Mouse (Mus musculus) right cerebral cortex, postnatal 14 days (tissue): ENCODE measurements at regions not wholly inside any gene's neighbourhood (a gene's known extent, or its start where the extent isn't known, plus 50 kb on each side); places are given as distances from the start of the nearest gene placed in this dataset.

Experiments used
- DNase-seq: peaks from one replicate; pipeline ENCODE4 v3.0.0; 2022

GRCm38 (mm10) chr8:41824928-41825327, 408.1 kb upstream of the Frg1 start:
- DNase-seq = peak; percentile 64

DNA sequence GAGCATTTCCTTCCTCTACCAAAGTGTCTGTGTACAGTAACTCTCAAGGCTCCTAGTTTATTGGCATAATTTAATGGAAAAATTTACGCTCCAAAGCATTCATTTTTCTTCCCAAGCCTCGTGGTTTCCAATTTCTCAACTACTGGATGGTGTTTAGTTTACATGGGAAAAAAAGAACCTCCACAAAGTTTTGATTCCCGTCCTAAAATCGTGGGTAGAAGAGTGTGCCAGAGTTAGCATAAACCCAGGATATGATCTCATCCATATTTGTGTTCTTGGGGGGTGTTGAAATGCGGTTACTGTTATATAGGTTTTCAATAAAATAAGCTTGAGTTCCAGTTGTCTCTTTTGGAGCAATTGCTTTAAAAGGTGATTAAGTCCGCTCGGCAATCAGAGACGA, 406.2 kb upstream of the Frg1 start:
- no peak for DNase-seq

DNA sequence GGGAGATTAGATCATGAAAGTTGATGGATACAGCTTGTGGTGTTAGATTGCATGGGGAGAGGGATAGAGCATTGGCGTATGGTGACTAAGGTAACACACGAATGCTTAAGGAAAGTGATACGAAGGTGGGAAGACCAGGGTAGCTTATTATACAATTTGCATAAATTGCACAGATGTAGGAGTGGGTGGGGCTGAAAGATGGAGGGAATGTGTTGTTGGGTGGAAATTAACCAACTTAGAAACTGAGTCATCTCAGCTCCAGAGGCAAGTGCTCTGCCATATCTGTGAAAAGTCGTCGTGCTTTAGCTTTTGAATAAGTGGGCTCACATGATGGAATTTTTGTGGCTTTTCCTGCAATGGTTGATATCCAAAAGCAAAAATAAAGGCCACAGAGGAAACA, 404.8 kb upstream of the Frg1 start:
- no peak for DNase-seq

GRCm38 (mm10) chr8:41820605-41821395, 403.9 kb upstream of the Frg1 start:
- no peak for DNase-seq

- DNase-seq = no peak
These were observed 401.7 kb upstream of the Frg1 start for GRCm38 (mm10) chr8:41818577-41818976.

DNA sequence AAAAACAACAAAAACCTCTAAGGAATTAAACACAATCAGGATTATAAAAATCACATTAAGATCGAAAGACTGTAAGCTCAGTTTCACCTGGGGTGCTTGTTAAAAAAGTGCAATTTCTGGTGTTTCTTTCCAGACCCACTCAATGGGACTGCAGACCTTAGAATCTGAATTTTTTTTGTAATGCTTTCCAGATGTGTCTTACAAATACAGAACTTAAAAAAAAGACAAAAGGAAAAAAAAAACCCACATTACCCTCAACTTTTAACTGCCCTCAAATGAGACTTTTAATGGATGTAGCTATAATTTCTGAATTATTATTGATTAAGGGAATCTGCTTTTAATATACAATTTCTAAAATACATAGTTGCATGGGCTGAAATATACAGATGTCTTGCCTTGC, 401.2 kb upstream of the Frg1 start:
- DNase-seq = no peak

DNA sequence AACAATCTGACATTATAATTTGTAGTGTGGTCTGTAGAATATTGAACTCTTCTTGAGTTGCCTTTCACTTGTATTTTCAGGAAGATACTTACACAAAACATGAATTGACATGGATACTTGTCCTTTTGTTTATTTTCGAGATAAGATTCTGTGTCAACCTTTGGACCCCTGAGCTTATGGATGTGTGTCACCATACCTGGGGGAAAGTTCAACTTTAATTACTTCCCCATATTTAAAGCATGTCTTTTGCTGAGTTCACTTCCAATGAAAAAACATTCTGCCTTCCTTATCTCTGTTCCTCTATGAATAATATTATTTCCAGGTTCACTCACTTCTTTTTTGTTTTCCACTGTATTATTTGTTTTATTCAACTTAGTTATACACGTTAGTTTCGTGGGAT, 398.4 kb upstream of the Frg1 start:
- DNase-seq = no peak

- DNase-seq = no peak
These were observed 378.8 kb upstream of the Frg1 start for GRCm38 (mm10) chr8:41795625-41796024.

- no peak for DNase-seq
These were observed 370.3 kb upstream of the Frg1 start for GRCm38 (mm10) chr8:41786952-41787861.

DNA sequence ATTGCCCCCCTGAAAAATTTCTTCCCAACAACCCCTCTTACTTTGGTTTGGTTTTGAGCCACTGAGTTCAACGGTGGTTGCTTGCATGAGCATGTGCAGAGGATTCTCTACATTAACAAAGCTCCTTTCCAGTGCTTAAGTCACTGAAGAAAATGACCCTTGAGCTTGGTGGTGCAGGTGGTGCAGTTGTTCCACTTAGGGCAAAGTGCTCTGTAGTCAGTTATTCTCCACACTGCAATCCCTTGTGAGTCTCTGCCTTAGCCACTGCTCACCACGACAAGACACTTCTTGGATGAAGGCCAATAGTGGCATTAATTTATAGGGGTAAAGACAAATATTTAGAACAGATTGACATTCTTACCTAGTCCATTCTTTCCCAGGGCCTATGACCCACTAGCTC, 369.1 kb upstream of the Frg1 start:
- DNase-seq = no peak

GRCm38 (mm10) chr8:41782837-41783236, 366.0 kb upstream of the Frg1 start:
- no peak for DNase-seq

GRCm38 (mm10) chr8:41779459-41779858, 362.6 kb upstream of the Frg1 start:
- DNase-seq = no peak

- no peak for DNase-seq
These were observed 354.9 kb upstream of the Frg1 start for GRCm38 (mm10) chr8:41771729-41772128.

DNA sequence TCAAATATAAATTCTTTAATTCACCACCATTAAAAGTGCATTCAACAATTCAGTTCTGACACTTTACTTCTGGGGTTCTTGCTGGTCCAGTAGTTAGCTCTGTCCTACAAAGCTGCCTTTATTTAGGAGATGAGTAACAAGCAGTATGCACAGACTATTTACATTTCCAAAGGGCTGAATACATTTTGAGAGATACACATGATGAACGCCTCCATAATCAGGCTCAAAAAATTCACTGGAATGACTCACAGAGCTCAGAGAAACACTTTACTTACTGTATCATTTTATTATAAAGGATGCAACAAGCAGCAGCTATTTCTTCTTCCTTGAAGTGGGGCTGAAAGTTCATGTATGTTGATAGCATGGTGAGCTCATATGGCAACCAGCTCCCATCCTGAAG, 336.6 kb upstream of the Frg1 start:
- DNase-seq = no peak

DNA sequence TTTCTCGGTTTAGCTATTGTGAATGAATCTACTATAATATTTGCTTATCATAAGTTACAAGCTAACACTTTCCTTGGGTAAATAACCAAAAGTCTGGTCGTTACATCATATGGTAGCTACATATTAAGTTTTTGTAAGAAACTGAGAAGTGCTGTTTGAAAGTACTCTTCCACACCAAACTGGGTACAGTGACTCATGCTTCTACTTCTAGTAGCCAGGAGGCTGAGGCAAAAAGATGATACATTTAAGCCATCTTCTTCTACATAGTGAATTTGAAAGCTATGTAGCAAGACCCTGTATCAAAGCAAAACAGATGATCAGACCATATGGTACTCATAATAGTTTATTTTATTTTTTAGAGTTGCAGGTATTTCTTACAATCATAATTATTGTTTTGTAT, 335.8 kb upstream of the Frg1 start:
- DNase-seq = no peak

DNA sequence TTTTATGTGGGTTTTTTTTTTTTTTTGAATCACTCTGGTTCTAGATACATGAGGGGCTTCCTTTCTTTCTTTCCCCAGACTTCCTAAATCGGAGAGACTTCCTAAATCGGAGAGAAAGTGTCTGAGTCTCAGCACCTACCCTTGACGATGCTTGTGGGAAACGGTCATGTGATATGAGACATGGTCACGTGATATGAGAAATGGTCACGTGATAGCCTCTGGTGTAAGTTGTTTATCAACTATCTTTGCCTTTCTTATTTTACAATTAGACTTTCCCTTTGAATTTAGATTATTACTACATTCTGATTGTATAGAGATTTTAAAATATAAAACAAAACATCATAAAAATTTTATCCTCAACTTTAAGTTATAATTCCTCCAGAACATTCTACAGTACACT, 330.1 kb upstream of the Frg1 start:
- DNase-seq = no peak

DNA sequence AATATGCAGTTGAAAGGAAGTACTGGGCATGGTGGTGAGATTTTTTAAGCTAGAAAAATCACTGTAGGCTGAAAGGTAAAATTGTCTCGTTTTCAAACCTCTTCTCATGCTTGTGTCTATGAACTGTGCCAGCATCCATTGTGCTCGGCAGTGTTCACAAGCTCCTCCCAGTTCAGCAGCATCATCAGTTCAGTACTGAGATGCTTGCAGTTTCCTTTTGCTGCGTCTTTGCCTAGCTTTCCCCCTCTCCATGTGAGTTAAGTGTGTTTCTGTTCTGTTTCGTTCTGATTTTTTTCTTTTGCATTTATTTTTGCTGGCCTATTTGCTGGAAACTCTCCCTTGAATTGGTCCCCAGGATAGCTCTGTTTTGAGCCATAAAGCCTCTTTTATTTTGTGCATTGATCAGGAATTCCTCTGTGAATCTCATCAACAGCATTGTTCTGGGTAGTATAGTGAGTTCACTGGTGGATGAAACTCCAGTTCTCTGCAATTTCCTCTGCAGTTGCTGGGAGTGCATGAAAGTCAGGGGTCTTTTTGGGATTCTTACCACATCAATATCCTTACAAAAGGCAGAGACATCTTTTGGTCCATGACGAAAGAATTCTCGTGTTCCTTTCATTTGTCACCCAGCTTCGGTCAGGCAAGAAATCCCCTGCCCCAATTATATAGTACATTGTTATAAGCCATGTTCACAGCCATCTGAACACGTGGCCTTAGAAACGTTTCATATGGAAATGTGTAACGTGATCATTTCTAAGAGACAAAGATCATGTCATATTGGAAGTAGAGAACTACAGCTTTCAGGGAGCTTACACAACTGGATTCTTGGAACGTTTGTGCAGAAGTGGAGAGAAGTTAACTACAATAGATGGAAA, 326.2 kb upstream of the Frg1 start:
- DNase-seq = no peak

- DNase-seq = no peak
These were observed 300.1 kb upstream of the Frg1 start for GRCm38 (mm10) chr8:41717002-41717401.

DNA sequence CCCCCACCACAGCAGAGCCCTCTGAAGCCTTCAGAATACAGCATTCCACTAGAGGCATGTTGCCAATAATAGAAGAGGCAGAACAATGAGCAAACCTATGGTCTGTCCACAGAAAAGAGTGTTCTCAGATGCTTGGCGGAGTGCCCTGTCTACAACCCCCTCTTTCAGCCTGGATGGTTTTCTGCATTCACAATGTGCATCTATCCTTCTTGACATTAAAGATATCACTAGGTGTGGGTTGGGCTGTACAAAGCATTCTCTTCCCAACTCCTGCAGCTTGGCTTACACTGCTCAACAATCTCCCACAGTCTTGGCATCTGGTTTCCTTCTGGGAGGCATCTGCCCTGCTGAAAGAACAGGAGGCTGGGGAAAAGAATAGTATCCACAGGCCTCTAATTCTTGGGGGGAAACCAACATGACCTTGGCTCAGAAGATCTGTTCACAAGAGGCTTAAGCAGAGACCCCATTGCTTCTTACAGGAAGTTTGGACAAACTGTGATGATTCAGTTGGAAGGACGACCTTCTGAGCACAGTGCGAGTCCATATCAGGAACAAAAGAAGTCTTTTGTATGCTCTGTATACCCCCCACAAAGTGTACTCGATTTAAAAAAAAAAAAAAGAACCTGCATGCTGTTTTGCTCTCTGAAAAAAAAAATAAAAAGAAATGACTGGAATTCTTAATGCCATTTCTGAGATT, 296.9 kb upstream of the Frg1 start:
- DNase-seq = peak; percentile 37

DNA sequence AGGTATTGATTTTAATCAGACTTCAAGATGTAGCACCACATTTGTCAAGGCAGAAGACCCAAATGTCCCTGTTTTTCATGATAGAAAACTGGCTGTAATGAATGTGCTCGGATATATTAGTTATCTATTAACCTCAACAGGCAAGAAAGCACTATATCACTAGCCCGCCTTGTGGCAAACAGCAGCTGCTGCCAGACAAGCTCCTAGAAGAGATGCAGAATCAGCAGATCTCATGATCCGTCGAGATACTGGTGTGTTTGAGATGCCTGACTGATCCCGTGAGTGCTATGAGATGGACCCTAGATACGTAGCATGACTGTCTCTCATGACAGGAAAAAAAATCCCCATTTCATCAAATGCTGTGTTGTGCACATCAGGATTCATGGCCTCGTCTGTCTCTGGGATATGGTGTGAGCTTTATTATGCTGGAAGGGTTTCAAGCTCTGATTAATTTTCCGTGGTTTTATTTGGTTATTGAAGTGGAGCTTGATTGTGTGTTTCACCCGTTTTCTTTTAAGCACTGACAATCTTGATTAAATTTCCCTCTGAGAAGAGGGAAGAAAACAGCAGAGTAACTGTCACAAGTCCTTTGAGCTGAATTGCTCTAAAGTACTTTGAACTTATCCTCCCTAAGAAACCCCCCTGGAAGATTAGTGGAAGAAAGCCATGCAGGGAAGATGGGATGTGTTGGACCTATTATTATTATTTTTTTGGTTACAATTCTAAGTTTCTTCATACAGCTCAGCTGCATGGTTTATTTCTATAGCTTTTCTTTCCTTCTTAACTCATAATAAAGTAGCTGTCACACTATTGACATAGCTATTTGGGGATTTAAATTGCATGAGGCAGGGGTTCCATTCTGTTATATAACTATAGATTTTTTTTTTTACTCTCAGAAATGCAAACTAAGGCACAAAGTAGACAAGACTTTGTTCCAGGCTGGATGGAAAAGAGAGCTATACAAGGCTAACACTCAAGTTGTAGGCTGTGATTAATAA, 287.4 kb upstream of the Frg1 start:
- no peak for DNase-seq
